Mouse (Mus musculus) adrenal gland, postnatal 36 days (tissue): ENCODE measurements around the gene Cntrob. TPM values are rescaled to one million over a fixed set of nuclear protein-coding genes. Genes with fewer than 3 reads are reported as not detected.
A peak's percentile ranks its signal among the peaks of the same experiment; 100 is the strongest.

Source experiments
- DNase-seq, 2 experiments: peaks; one replicate each; pipeline ENCODE4 v3.0.0; 2021; ENCODE audit warnings: mixed read lengths in 1 of 2
- total RNA-seq, 2 experiments: library from RNA; stranded (reverse); gene quantifications; 2 replicates each; pipeline ENCODE4 v1.2.3; 2021

Gene Cntrob
- total RNA-seq, 2 experiments from 2014 or later = 5.9 to 7.1 TPM

GRCm38 (mm10) chr11:69298231-69298630 lies 25.3 kb downstream of the Cntrob start:
- no peak for DNase-seq

DNA sequence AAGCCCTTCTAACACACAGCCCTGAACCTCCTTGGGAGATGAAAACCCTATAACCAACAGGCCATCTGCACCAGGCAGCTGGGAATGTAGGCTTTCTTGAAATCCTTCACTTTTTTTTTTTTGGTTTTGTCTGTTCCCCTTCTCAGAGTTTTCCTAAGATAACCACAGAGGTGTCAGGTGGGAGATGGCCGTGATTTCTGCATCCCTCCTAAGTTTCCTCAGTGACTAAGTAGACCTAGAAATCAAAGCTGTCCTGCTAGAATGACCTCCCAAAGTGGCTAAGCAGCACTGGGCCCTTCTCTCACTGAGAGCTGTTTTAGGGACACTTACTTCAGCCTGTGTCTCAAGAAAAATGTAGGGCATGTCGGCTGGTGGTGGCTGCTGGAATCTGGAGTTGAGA lies 25.8 kb downstream of the Cntrob start:
- DNase-seq = no peak

DNA sequence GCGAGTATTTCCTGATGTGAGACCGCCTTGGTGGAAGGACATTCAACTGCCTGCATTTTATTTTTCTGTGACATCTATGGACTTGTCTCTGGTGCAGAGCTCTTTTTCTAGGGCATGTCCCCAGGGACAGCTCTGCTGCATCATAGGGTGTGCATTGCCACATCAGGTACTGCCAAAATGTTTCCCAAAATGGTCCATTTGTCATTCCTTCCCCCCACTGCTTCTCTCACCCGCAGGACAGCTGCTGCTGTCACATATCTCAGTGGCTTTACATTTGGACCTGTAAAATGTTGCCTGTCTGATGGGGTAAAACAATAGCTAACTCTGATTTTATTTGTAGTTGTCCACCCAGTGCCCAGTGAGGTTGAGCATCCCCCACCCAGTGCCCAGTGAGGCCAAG lies 28.3 kb downstream of the Cntrob start:
- no peak for DNase-seq

DNA sequence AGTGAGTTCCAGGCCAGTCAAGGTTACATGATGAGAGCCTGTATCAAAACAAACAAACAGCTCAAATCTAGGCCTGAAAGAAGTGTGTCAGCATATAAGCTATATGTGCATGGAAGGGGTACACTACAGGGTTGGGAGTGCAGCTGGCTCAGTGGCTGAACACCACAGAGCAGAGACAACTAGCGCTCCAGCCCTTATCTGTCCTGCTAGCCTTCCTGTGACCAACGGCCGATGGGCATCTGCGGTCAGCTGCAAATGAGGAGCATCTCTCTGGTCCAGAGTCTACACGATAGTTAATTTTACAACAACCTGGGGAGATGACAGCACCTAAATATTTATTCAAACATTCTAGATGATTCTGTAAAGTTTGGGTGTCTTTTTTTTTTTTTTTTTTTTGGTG lies 32.5 kb downstream of the Cntrob start:
- DNase-seq = no peak

DNA sequence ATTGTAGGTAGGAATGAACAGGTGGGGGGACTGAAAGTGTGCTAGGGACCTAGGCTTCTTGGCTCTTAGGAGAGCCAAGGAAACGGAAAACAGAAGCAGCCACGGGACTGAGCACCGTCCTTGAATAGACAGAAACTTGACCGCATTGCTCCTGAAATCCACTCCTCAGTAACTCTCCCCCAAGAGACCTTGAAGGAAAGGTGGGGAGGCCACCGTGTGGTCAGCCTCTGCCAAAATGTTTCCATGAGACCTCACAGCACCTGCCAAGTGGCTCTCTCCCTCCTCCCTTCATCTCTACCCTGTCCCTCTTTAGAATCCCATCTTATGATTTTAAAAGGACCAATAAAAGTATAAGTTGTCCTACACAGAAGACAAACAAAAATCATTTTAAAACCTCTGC lies 46.3 kb downstream of the Cntrob start:
- peak in 1 of 2 experiments; percentile 17 for DNase-seq

GRCm38 (mm10) chr11:69276081-69276480 lies 47.5 kb downstream of the Cntrob start:
- peak; percentile 69 for DNase-seq

GRCm38 (mm10) chr11:69275650-69276049 lies 47.9 kb downstream of the Cntrob start:
- DNase-seq = no peak

DNA sequence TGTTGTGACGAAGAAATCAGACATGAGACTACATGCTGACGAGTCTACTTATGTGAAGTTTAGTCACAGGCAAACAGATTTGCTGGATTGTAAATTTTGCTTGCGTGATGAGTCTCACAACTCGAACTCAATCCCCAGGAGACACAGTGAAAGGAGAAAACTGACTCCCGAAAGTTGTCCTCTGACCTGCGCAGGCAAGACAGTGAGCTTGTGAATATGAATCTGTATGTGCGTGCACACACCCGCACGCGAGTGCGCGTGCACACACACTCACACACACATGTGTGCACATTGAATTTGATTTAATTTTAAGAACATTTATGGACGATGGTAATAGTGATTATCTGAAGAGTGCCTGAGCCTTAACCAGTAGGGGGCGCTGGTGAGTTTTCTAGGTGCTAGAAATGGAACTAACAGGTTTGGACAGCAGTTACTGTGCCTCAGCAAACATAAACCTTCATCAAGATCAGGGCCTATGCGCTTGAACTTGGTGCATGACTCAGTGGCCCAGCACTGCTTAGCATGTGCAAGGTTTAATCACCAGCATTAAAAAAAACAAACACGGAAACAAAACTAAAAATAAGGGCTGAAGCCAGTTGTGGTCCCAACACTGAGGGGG lies 51.3 kb downstream of the Cntrob start:
- peak; percentile 87 to 91 for DNase-seq

- peak; percentile 84 to 89 for DNase-seq
Measured at GRCm38 (mm10) chr11:69269575-69269974, 54.0 kb downstream of the Cntrob start.

DNA sequence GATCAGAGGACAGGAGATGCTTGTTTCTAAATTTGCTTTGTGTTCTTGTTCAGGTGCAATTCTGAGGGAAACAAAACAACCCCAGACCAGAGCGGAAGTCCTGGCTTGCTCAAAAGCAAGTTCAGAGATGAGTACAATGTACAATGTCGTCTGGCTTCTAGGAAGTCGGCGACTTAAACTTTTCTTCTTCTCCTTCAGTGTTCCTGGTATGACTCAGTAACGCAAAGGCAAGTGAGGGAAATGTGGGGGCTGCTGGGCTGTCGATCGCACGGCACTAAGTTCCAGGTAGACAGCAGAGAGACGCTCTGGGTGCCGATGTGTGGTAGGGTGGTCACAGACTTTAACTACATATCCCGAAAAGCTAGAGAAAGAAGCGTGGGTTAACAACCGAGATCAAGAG lies 55.5 kb downstream of the Cntrob start:
- DNase-seq = no peak

GRCm38 (mm10) chr11:69267341-69267740 lies 56.2 kb downstream of the Cntrob start:
- DNase-seq = no peak

DNA sequence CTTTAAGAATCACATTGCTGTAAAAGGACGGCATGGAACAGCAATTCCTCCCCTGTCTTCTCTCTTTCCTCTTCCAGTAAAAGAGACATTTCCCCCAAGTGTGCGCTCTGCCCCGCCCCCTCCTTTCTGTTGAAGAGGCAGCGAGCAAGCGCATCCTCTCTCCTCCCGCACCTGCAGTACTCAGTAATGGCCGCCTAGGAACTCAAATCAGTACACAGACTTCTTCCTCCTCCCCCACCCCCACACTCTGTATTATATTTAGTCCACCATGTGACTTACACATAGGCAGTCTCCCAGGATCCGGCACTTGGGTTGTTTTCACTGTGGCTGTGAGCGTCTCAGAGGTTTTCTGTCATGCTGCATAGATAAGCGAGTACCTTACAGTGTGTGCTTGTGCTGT lies 57.3 kb downstream of the Cntrob start:
- DNase-seq = peak in 1 of 2 experiments; percentile 17

GRCm38 (mm10) chr11:69265410-69265809 lies 58.2 kb downstream of the Cntrob start:
- no peak for DNase-seq

- DNase-seq = no peak
Measured at GRCm38 (mm10) chr11:69264276-69264675, 59.3 kb downstream of the Cntrob start.

DNA sequence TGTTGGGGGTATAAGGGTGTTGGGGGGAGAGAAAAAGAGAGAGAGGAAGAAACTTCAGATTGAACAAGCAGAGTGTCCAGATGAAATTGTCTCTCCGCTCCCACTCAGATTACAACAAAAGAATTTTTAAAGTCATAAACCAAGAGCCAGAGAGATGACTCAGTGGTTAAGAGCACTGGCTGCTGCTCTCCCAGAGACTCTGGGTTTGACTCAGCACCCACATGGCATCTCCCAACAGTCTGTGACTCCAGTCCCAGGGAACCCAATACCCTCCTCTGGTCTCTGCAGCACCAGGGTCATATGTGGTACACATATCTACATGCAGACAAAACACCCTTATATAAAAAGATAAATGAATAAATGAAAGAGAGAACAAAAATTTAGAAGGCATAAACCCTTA lies 63.5 kb downstream of the Cntrob start:
- peak; percentile 56 to 57 for DNase-seq

DNA sequence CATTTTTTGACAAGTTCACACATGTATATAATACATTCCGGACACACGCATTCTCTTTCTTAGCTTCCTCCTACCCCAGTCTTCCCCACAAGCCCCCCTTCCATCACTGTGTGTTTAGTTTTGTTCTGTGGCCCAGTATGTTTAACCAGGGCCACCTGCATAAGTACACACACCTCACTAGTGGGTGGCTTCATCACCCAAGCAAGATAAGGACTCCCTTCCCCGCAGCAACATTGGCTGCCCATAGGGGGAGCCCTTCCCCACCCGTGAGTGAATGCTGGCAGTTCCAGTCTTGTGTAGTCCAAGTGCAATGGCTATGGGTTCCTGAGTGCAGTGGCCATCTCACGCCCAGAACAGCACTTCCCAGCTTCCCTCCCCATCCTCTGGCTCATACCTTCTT lies 65.3 kb downstream of the Cntrob start:
- DNase-seq = peak; percentile 52 to 75

- no peak for DNase-seq
Measured at GRCm38 (mm10) chr11:69257807-69258206, 65.8 kb downstream of the Cntrob start.

- DNase-seq = no peak
Measured at GRCm38 (mm10) chr11:69257072-69257471, 66.5 kb downstream of the Cntrob start.

GRCm38 (mm10) chr11:69254808-69255207 lies 68.8 kb downstream of the Cntrob start:
- no peak for DNase-seq

DNA sequence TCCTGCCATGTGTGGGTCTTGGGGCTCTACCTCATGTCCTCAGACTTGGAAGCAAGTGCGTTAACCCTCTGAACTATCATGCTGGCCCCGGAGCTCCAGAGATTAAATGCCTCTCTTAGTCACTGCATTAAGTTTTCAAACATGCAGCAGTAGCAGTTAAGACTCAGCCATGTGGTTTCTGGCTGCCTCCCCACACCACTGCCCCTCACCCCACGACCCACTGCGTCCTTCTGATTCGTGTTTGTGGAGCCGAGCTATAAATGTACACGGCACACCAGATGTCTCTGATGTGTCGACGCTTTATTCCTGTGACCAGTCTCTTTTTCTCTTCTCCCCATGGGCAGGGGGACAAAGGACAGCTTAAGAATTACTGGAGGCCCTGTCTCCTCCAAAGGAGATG lies 70.4 kb downstream of the Cntrob start:
- no peak for DNase-seq

DNA sequence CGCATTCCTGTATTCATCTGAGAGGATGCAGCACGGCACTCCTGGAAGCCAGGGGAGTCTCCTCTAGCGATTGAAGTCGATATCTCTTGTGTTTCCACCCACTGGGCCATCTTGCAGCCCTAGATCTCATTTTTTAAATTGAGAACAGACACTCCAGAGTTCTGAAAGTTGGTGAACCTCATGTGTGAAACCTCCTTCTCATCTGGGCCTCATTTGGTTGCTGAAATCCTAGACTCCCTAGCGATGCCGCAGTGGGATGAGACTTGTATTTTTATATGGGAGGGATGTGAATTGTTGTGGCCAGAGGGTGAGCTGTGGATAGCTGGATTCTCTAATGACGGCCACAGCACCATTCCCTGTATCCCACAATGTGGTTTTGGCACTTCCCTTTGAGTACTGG lies 71.6 kb downstream of the Cntrob start:
- DNase-seq = no peak

DNA sequence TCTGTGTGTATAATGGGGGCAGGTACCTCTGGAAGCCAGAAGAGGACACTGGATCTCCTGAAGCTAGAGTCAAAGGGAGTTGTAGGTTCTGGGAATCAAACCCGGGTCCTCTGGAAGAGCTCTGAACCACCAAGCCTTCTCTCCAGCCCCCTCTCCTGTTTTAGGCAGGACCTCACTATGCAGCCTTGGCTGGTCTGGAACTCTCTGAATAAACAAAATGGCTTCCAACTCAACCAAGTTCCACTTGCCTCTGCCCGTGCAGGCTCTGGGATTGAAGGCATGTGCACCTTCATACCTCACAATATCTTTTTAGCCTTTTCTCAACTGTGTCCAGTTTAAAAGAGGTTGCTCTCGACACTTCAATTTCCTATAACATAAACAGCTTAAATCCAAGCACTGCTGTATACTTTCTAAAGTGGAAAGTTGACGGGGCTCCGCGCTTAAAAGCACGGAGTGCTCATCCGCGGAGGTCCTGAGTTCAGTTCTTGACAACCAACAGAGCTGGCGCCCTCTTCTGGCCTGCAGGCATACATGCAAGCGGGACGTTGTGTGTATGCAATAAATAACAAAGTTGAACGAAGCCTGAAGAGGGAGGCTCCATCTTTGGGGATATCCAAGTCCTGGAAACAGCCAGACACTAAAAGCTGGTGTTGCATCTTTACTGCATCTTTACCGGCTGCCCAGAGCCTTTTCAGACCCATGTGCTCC lies 72.3 kb downstream of the Cntrob start:
- peak in 1 of 2 experiments; percentile 28 for DNase-seq

- peak; percentile 52 to 54 for DNase-seq
Measured at GRCm38 (mm10) chr11:69250106-69250505, 73.5 kb downstream of the Cntrob start.
